Mouse (Mus musculus) megakaryocyte, embryonic 14.5 days (primary cell): ENCODE measurements at regions not wholly inside any gene's neighbourhood (a gene's known extent, or its start where the extent isn't known, plus 50 kb on each side); places are given as distances from the start of the nearest gene placed in this dataset.
A peak's percentile ranks its signal among the peaks of the same experiment; 100 is the strongest.

Experiments used
- H3K27me3 ChIP-seq: replicated peaks from 2 replicates; pipeline ENCODE3; 2012; ENCODE audit warnings: inconsistent platforms
- H3K36me3 ChIP-seq: replicated peaks from 2 replicates; pipeline ENCODE3; 2012; ENCODE audit warnings: low read length, inconsistent platforms, mixed read lengths
- H3K4me1 ChIP-seq: 2 replicates; pipeline ENCODE4 v1.6.1; 2012; ENCODE audit warnings: inconsistent platforms
- H3K4me3 ChIP-seq: replicated peaks from 2 replicates; pipeline ENCODE3; 2012; ENCODE audit warnings: moderate library complexity, mild to moderate bottlenecking, inconsistent platforms
- H3K9me3 ChIP-seq: 2 replicates; pipeline ENCODE4 v1.6.1; 2012; ENCODE audit warnings: inconsistent platforms
- FLI1 ChIP-seq: IDR thresholded peaks from 2 replicates; pipeline ENCODE4 v1.6.1; 2012; ENCODE audit warnings: low read length, inconsistent platforms, mixed read lengths
- GATA1 ChIP-seq: IDR thresholded peaks from 3 replicates; pipeline ENCODE4 v1.6.1; 2012; ENCODE audit warnings: mixed read lengths, low read length, inconsistent platforms, borderline replicate concordance

GRCm38 (mm10) chr7:125338177-125338751 is 106.2 kb upstream of the Kdm8 start:
- Histone ChIP-seq H3K9me3 (no peaks in the 10 kb centered on the region), H3K27me3 (peaks cover 1% of the 10 kb centered on the region), H3K4me3 (no peak overlapping the region), H3K36me3 (no peaks in the 10 kb centered on the region), H3K4me1 (no peaks in the 10 kb centered on the region)
- TF ChIP-seq FLI1 (no peak), GATA1 (no peak)

DNA sequence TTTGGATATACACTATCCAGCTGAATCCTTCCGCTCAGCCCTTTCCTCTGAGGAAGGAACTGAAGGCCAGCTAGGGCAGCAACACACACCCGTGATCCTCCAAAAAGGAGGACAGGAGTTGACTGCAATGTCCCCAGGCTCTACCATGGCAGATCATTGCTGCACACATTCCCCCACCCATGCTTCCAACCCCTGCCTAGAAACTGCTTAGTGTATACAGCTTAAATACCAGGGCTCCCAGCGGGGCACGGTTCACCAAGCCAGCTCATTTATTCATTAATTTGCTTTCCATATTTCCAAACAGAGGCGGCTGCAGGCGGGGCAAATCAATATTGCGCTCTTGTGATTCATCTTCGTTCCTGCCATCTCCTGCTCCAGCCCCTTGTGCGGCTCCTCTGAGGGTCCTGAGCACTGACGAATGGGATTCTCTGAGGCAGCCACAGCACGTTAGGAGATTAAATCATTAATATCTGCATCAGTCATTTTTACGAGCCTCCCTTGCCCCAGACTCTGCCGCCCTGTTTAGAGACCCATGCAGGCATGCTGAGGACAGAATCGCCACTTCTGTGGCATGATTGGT is 104.1 kb upstream of the Kdm8 start:
- peaks cover 1% of the 10 kb centered on the region for H3K27me3 ChIP-seq
- TF ChIP-seq GATA1 (no peak), FLI1 (no peak)

GRCm38 (mm10) chr7:125349606-125350005 is 94.9 kb upstream of the Kdm8 start:
- peaks cover 5% of the 10 kb centered on the region for H3K27me3 ChIP-seq
- no peak overlapping the region for H3K4me3 ChIP-seq
- H3K9me3 ChIP-seq, result no peaks in the 10 kb centered on the region
- no peak for TF ChIP-seq FLI1
- no peaks in the 10 kb centered on the region for H3K36me3 ChIP-seq
- no peaks in the 10 kb centered on the region for H3K4me1 ChIP-seq

More for the DNA sequence above, 104.1 kb upstream of the Kdm8 start:
- no peaks in the 10 kb centered on the region for H3K9me3 ChIP-seq
- H3K4me3 ChIP-seq, result no peak overlapping the region
- no peaks in the 10 kb centered on the region for H3K4me1 ChIP-seq
- no peaks in the 10 kb centered on the region for H3K36me3 ChIP-seq

DNA sequence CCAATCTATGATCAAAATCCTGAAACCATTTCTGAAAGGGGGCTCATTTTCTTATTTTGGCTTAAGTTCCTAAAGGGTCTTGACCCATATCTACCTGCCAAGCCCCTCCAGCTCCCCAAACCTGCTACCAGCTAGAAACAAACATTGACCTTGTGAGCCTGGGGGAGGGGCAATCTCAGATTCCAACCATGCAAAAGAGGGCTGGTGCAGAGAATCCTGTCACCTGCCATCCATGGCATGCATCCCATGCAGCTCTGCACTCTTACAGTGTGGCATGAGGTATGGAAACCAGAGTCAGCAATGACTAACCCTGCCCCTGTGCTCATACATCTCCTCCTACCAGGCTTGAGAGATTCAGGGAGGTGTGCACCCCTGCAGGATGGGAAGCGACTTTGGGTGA is 90.3 kb upstream of the Kdm8 start:
- H3K36me3 ChIP-seq, result no peaks in the 10 kb centered on the region
- peaks cover 3% of the 10 kb centered on the region for H3K27me3 ChIP-seq
- no peaks in the 10 kb centered on the region for H3K4me1 ChIP-seq

GRCm38 (mm10) chr7:125354956-125355355 is 89.5 kb upstream of the Kdm8 start:
- TF ChIP-seq FLI1 (no peak), GATA1 (no peak)
- Histone ChIP-seq H3K9me3 (no peaks in the 10 kb centered on the region), H3K4me1 (no peaks in the 10 kb centered on the region), H3K36me3 (no peaks in the 10 kb centered on the region), H3K4me3 (no peak overlapping the region), H3K27me3 (peaks cover 3% of the 10 kb centered on the region)

More for the DNA sequence above, 90.3 kb upstream of the Kdm8 start:
- TF ChIP-seq GATA1 (no peak), FLI1 (no peak)
- no peaks in the 10 kb centered on the region for H3K9me3 ChIP-seq
- H3K4me3 ChIP-seq, result no peak overlapping the region

DNA sequence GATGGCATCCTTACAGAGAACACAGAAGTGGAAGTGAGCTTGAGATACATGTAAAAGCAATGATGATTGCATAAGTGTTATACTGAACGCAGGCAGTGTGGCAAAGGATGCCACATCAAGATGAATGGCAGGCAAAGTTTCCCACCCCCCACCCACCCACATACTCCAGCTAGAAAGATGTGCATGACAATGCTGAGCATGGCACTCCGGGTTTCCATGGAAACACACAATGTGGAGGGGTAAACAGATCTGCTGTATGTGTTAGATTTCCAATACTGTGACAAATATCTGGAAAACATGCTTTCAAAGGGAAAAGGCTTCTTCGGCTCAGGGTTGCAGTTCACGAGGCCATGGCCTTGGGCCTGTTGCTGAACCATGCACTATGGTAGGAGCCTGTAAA is 86.5 kb upstream of the Kdm8 start:
- no peaks in the 10 kb centered on the region for H3K36me3 ChIP-seq
- no peak overlapping the region for H3K4me3 ChIP-seq
- no peak for TF ChIP-seq FLI1
- no peak for TF ChIP-seq GATA1
- peaks cover 2% of the 10 kb centered on the region for H3K27me3 ChIP-seq
- no peaks in the 10 kb centered on the region for H3K4me1 ChIP-seq
- no peaks in the 10 kb centered on the region for H3K9me3 ChIP-seq

- Histone ChIP-seq H3K36me3 (no peaks in the 10 kb centered on the region), H3K4me1 (no peaks in the 10 kb centered on the region), H3K9me3 (no peaks in the 10 kb centered on the region), H3K4me3 (no peak overlapping the region), H3K27me3 (peaks cover 7% of the 10 kb centered on the region)
- TF ChIP-seq GATA1, result no peak
Observed at GRCm38 (mm10) chr7:125383021-125383420, 61.5 kb upstream of the Kdm8 start.

GRCm38 (mm10) chr7:125384171-125384570 is 60.3 kb upstream of the Kdm8 start:
- Histone ChIP-seq H3K27me3 (peaks cover 13% of the 10 kb centered on the region), H3K9me3 (no peaks in the 10 kb centered on the region), H3K4me3 (no peak overlapping the region), H3K36me3 (no peaks in the 10 kb centered on the region), H3K4me1 (no peaks in the 10 kb centered on the region)
- no peak for TF ChIP-seq GATA1

- TF ChIP-seq GATA1, result no peak
- TF ChIP-seq FLI1, result no peak
- peaks cover 23% of the 10 kb centered on the region for H3K4me1 ChIP-seq
- no peaks in the 10 kb centered on the region for H3K36me3 ChIP-seq
- no peak overlapping the region for H3K4me3 ChIP-seq
- H3K27me3 ChIP-seq, result peaks cover 51% of the 10 kb centered on the region
- peaks cover 3% of the 10 kb centered on the region; the same call in 1 of the 2 replicates for H3K9me3 ChIP-seq
Observed at GRCm38 (mm10) chr7:125392536-125392935, 51.9 kb upstream of the Kdm8 start.

- Histone ChIP-seq H3K4me3 (peak overlapping the region; percentile 90), H3K27me3 (peaks cover 47% of the 10 kb centered on the region)
Observed at GRCm38 (mm10) chr7:125393228-125393627, 51.2 kb upstream of the Kdm8 start.

More at GRCm38 (mm10) chr7:125393228-125393627, 51.2 kb upstream of the Kdm8 start:
- peaks cover 3% of the 10 kb centered on the region; the same call in 1 of the 2 replicates for H3K9me3 ChIP-seq
- no peaks in the 10 kb centered on the region for H3K36me3 ChIP-seq
- H3K4me1 ChIP-seq, result peaks cover 23% of the 10 kb centered on the region
- no peak for TF ChIP-seq GATA1
- no peak for TF ChIP-seq FLI1
